Mouse (Mus musculus) heart, embryonic 11.5 days (tissue): ENCODE measurements around the gene Pcdh9. TPM values are rescaled to one million over a fixed set of nuclear protein-coding genes. Genes with fewer than 3 reads are reported as not detected.

Source experiments
- ATAC-seq: fragments of 200-750 bp; cut with Nextera tagmentation; replicated peaks from 2 replicates; pipeline ENCODE4 v1.8.0; 2017; ENCODE audit warnings: moderate library complexity; ENCODE audit not compliant: insufficient number of reproducible peaks, low FRiP score, low TSS enrichment
- H3K27ac ChIP-seq: fragments of 300-500 bp; sonication (generic); 2 replicates; pipeline ENCODE4 v1.5.1; 2014; ENCODE audit warnings: mild to moderate bottlenecking, low read depth, low read length
- H3K27me3 ChIP-seq: fragments of 300-500 bp; sonication (generic); 2 replicates; pipeline ENCODE4 v1.6.1; 2014; ENCODE audit warnings: mild to moderate bottlenecking, low read length, mixed read lengths; ENCODE audit not compliant: control insufficient read depth, insufficient read depth
- H3K36me3 ChIP-seq: fragments of 300-500 bp; sonication (generic); 2 replicates; pipeline ENCODE4 v1.6.1; 2014; ENCODE audit warnings: mild to moderate bottlenecking, low read length, moderate library complexity, mixed read lengths; ENCODE audit not compliant: control insufficient read depth, insufficient read depth
- H3K4me1 ChIP-seq: fragments of 300-500 bp; sonication (generic); 2 replicates; pipeline ENCODE4 v1.6.1; 2014; ENCODE audit warnings: low read length; ENCODE audit not compliant: control insufficient read depth, insufficient read depth
- H3K4me2 ChIP-seq: fragments of 300-500 bp; sonication (generic); 2 replicates; pipeline ENCODE4 v1.6.1; 2014; ENCODE audit warnings: mild to moderate bottlenecking, moderate library complexity
- H3K4me3 ChIP-seq: fragments of 300-500 bp; sonication (generic); 2 replicates; pipeline ENCODE4 v1.5.1; 2014; ENCODE audit warnings: low read depth, low read length
- H3K9ac ChIP-seq: fragments of 300-500 bp; sonication (generic); 2 replicates; pipeline ENCODE4 v1.6.1; 2014; ENCODE audit warnings: mild to moderate bottlenecking, low read depth, low read length, moderate library complexity
- H3K9me3 ChIP-seq: fragments of 300-500 bp; sonication (generic); replicated peaks from 2 replicates; pipeline ENCODE4 v1.6.1; 2016; ENCODE audit warnings: low read length; ENCODE audit not compliant: control insufficient read depth
- WGBS: fragments of 180-500 bp; shearing (Covaris S2); extraction: QIAGEN DNeasy Blood & Tissue Kit; methylation state at CpG from one replicate; pipeline ENCODE4 v1.1.7; 2014; ENCODE audit not compliant: insufficient replicate concordance; 5-methylcytosine and 5-hydroxymethylcytosine counted together
- polyA plus RNA-seq: library from polyadenylated mRNA; unstranded; fragments of >200 nt; fragmentation: Nextera tagmentation; extraction: Ambion mirVana; gene quantifications from 2 replicates; pipeline ENCODE4 v1.2.1, GENCODE M21; 2014

The Pcdh9 gene
- polyA plus RNA-seq, 1 experiment from 2014 or later, result 5.6 TPM

GRCm38 (mm10) chr14:93288361-93288760 lies 602.1 kb downstream of the Pcdh9 start:
- WGBS, result 63% methylated on average over 2 of the region's 2 CpGs
- Histone ChIP-seq H3K4me2 (no peak overlapping the region), H3K36me3 (no peaks in the 10 kb centered on the region), H3K9ac (no peak overlapping the region), H3K9me3 (no peaks in the 10 kb centered on the region), H3K27me3 (no peaks in the 10 kb centered on the region), H3K4me1 (no peaks in the 10 kb centered on the region), H3K4me3 (no peak overlapping the region), H3K27ac (no peak overlapping the region)
- no peak for ATAC-seq

DNA sequence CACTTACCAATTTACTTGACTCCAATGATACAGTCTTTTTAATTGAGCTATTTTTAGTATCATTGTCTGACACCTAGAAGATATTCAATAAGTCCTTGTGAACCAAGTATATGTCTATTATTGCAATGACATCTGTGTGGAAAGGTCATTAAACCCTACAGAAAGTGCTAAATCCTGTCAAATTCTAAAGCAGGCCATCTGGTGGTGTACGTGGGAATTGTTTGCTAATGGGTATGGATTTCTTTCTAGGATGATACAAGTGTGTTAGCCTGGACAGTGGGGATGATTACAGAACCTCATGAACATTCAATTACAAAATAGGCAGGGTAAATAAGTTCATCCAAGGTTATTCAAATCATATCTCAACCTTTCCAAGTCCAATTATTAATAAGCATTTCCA lies 602.8 kb downstream of the Pcdh9 start:
- H3K27ac ChIP-seq, result no peak overlapping the region
- H3K4me3 ChIP-seq, result no peak overlapping the region
- no peaks in the 10 kb centered on the region for H3K9me3 ChIP-seq
- no peaks in the 10 kb centered on the region for H3K27me3 ChIP-seq
- no peaks in the 10 kb centered on the region for H3K4me1 ChIP-seq
- ATAC-seq, result no peak
- no peak overlapping the region for H3K4me2 ChIP-seq
- no peaks in the 10 kb centered on the region for H3K36me3 ChIP-seq
- 34% methylated on average over 1 of the region's 1 CpGs for WGBS
- H3K9ac ChIP-seq, result no peak overlapping the region

GRCm38 (mm10) chr14:93285136-93285535 lies 605.3 kb downstream of the Pcdh9 start:
- WGBS, result 75% methylated on average over 7 of the region's 7 CpGs
- H3K4me1 ChIP-seq, result no peaks in the 10 kb centered on the region

GRCm38 (mm10) chr14:93284009-93284408 lies 606.5 kb downstream of the Pcdh9 start:
- ATAC-seq, result no peak

More at GRCm38 (mm10) chr14:93285136-93285535, 605.3 kb downstream of the Pcdh9 start:
- H3K27ac ChIP-seq, result no peak overlapping the region
- H3K36me3 ChIP-seq, result no peaks in the 10 kb centered on the region
- H3K4me3 ChIP-seq, result no peak overlapping the region
- H3K9me3 ChIP-seq, result no peaks in the 10 kb centered on the region
- no peak overlapping the region for H3K4me2 ChIP-seq
- no peak for ATAC-seq
- H3K27me3 ChIP-seq, result no peaks in the 10 kb centered on the region
- H3K9ac ChIP-seq, result no peak overlapping the region

GRCm38 (mm10) chr14:93275661-93276060 lies 614.8 kb downstream of the Pcdh9 start:
- Histone ChIP-seq H3K9ac (no peak overlapping the region), H3K27me3 (no peaks in the 10 kb centered on the region), H3K4me3 (no peak overlapping the region), H3K4me1 (no peaks in the 10 kb centered on the region), H3K9me3 (no peaks in the 10 kb centered on the region), H3K4me2 (no peak overlapping the region), H3K36me3 (no peaks in the 10 kb centered on the region), H3K27ac (no peak overlapping the region)
- ATAC-seq, result no peak

More at GRCm38 (mm10) chr14:93284009-93284408, 606.5 kb downstream of the Pcdh9 start:
- Histone ChIP-seq H3K4me1 (no peaks in the 10 kb centered on the region), H3K27me3 (no peaks in the 10 kb centered on the region), H3K9ac (no peak overlapping the region), H3K4me3 (no peak overlapping the region), H3K36me3 (no peaks in the 10 kb centered on the region), H3K9me3 (no peaks in the 10 kb centered on the region), H3K27ac (no peak overlapping the region), H3K4me2 (no peak overlapping the region)
- WGBS, result 81% methylated on average over 3 of the region's 3 CpGs

- no peak for ATAC-seq
- no peak overlapping the region for H3K4me3 ChIP-seq
- no peak overlapping the region for H3K4me2 ChIP-seq
- H3K27ac ChIP-seq, result no peak overlapping the region
- H3K4me1 ChIP-seq, result no peaks in the 10 kb centered on the region
- no peak overlapping the region for H3K9ac ChIP-seq
- H3K36me3 ChIP-seq, result no peaks in the 10 kb centered on the region
- H3K9me3 ChIP-seq, result no peaks in the 10 kb centered on the region
- H3K27me3 ChIP-seq, result no peaks in the 10 kb centered on the region
Observed at GRCm38 (mm10) chr14:93274767-93275166, 615.7 kb downstream of the Pcdh9 start.

DNA sequence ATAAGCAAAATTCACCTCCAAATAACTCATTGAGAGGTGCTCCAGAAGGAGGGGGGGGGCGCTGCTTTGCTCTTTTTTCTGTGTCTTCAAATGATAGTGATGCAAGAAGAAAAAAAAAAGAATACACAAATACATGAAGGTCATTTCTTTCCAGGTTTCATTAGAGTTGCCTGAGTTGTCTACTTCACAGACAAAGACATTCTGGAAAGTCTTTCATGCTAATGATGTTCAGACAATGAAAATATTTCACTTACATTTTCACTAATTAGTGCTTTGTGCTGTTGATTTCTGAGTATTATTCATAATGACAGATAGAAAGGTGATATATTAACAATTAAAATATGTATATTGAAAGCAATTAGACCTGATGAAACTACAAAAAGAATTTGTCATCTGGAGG lies 637.1 kb downstream of the Pcdh9 start:
- no peak for ATAC-seq
- 59% methylated on average over 1 of the region's 1 CpGs for WGBS
- Histone ChIP-seq H3K9ac (no peak overlapping the region), H3K27ac (no peak overlapping the region), H3K4me1 (no peaks in the 10 kb centered on the region), H3K9me3 (no peaks in the 10 kb centered on the region), H3K27me3 (no peaks in the 10 kb centered on the region), H3K36me3 (no peaks in the 10 kb centered on the region), H3K4me3 (no peak overlapping the region), H3K4me2 (no peak overlapping the region)

GRCm38 (mm10) chr14:93240263-93240662 lies 650.2 kb downstream of the Pcdh9 start:
- H3K9me3 ChIP-seq, result no peaks in the 10 kb centered on the region
- no peak overlapping the region for H3K9ac ChIP-seq
- H3K27ac ChIP-seq, result no peak overlapping the region
- no peak for ATAC-seq
- no peaks in the 10 kb centered on the region for H3K36me3 ChIP-seq
- H3K4me3 ChIP-seq, result no peak overlapping the region
- no peaks in the 10 kb centered on the region for H3K4me1 ChIP-seq
- no peaks in the 10 kb centered on the region for H3K27me3 ChIP-seq
- WGBS, result 64% methylated on average over 3 of the region's 3 CpGs
- no peak overlapping the region for H3K4me2 ChIP-seq

GRCm38 (mm10) chr14:93234333-93234732 lies 656.1 kb downstream of the Pcdh9 start:
- no peaks in the 10 kb centered on the region for H3K27me3 ChIP-seq
- H3K36me3 ChIP-seq, result no peaks in the 10 kb centered on the region
- H3K9me3 ChIP-seq, result no peaks in the 10 kb centered on the region
- H3K4me3 ChIP-seq, result no peak overlapping the region
- ATAC-seq, result no peak
- WGBS, result 82% methylated on average over 3 of the region's 3 CpGs
- H3K27ac ChIP-seq, result no peak overlapping the region
- no peak overlapping the region for H3K9ac ChIP-seq
- no peak overlapping the region for H3K4me2 ChIP-seq
- no peaks in the 10 kb centered on the region for H3K4me1 ChIP-seq
